Mouse (Mus musculus) lung, postnatal 25 days (tissue): ENCODE data around the gene Fam196a.

Experiments used
- DNase-seq: peaks from one replicate; pipeline ENCODE4 v3.0.0; 2022; ENCODE audit warnings: low spot score

The Fam196a gene

DNA sequence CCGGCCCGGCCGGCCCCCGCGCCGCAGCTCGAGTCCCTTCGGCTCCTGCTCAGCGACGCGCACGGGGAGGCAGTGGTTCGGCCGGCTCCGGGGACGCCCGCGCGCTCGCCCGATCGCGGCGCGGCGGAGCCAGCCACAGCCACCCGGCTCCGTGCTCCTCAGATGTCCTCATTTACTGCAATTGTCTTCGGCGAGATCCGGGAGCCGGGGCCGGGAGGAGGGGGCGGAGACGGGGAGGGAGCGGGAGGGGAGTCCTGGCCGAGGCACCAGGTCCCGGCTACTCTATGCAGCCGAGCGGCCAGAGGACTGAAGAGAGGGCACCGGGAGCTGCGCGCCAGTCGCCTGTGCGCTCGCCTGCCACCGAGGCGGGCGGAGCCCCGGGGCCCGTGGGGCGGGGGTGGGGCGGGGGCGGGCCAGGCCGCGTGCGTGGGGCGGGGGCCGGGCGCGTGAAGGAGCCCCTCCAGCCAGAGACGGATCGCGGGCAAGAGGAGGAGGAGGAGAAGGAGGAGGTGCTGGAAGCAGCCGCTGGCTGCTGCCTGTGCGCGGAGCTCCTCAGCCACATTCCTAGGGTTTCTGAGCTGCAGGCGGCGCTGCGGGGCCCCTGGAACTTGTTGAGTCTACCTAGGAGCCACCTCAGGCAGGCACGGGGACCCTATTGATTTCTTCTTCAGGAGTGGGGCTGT, at the start of gene Fam196a:
Gene Fam196a, minus strand, starts transcription at position 504 of the 683 bp plus-strand sequence.
- peak; percentile 16 for DNase-seq

GRCm38 (mm10) chr7:134961608-134962007, 23.4 kb upstream of the Fam196a start:
- no peak for DNase-seq

DNA sequence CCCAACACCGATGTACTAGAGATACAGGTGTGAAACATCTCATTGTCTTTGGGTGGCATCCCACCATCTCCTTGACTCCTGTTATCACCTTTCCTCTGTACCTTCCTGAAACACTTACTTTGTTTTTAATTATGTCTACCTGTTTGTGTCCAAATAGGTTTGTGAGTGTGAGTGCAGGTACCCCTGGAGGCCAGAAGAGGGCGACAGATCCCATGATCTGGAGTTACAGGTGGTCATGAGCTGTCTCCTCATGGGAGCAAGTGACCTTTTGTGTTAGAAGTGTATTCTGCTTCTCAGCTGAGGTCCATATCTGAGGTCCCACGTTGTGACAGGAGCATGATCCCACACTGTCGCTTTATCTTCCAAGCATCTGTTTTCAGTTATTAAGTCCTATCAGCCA, 22.6 kb upstream of the Fam196a start:
- no peak for DNase-seq

GRCm38 (mm10) chr7:134959086-134959485, 20.9 kb upstream of the Fam196a start:
- DNase-seq: no peak

DNA sequence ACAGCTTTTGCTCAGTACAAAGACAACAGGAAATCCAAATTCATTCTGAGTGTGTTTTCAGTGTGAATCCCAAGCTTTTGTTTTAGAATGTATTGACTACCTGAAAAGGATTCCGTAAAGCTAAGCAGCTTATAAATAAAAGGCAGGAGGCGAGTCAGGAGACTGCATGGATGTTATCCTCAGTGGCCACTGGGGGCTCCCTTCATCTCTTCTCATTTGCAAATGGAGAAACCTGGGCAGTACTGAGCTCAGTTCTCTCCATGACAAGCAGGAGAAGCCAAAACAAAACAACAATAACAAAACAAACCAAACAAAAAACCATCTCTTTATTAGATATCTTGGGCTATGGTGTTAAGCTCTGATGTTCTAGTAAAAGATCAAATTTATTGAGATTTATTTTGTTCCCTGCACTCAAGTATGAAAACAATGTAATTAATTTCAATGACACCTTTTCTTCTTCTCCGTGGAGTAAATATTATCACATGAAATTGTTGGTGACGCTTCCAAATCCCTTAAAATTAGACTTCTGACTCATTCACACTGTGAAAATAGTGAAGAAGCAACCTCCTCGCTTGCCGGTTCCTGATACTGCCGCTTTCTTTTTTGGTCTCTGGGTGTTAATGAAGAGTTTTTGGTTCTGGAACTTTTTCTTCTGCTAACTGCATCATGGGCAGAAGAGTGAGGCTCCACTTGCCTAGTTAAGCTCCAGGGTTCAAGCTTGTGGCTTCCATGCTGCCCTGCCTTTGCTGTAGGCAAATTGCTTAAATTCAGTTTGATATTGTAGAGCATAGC, 7.9 kb upstream of the Fam196a start:
- no peak for DNase-seq

DNA sequence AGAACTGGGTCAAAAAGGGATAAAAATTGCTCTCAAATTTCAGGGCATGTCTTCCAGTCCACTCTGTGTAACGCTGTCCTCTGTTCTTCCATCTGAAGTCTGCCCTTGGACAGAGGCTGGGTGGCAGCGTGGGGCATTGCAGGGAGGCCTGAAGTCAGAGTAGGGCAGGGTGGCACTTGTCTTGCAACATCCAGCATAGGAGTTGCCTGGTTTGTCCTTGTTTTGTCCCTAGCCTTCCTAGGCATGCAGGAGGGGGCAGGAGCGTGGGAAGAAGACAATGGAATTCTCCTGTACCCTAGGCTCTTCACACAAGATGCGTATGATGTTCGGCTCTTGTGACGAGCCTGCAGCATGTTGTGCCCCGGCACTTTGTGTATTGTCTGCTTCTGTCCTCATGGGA, 5.5 kb upstream of the Fam196a start:
- DNase-seq: no peak

- no peak for DNase-seq
Observed at GRCm38 (mm10) chr7:134943063-134943462, 4.8 kb upstream of the Fam196a start.

- no peak for DNase-seq
Observed at GRCm38 (mm10) chr7:134941891-134942290, 3.7 kb upstream of the Fam196a start.

- DNase-seq: no peak
Observed at GRCm38 (mm10) chr7:134937471-134937926, 731 bp downstream of the Fam196a start.

GRCm38 (mm10) chr7:134931886-134932285, 6.3 kb downstream of the Fam196a start:
- DNase-seq: no peak

- DNase-seq: no peak
Observed at GRCm38 (mm10) chr7:134901992-134902391, 36.2 kb downstream of the Fam196a start.

GRCm38 (mm10) chr7:134899462-134899861, 38.8 kb downstream of the Fam196a start:
- no peak for DNase-seq

DNA sequence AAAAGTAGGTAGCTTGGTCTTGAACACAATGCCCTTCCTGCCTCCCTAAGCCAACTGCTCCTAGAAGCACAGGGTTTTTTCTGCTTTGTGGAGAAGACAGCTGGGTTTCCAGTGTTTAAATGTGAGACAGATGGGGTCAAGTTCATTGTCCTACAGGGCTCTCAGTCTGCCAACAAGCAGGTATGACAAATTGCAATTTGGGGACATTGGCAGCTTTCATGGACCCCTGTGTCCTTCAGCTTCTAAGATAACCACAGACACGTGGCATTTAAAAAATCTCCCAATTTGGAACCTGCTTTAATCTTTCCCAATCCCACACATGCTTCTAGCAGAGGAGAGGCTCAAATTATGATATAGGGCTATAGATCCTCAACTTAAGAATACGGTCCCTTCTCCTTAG, 43.6 kb downstream of the Fam196a start:
- DNase-seq: no peak

DNA sequence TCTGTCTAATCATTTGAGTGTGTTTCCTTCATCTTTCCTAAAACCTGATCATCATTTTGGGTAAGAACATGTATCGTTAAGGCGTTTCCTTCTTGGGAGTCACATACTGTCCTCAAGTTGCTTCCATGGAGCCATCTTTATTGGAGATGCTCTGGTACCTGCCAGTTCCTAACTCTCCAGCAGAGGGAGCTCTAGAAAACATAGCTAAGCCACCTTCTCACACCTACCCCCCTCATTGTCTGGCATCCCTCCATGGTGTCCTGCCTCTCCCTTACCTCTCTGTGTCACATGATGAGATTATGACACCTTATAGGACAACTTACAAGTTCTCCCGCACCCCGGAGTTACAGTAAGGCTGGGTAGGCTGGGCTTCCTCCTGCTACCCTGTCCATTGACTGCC, 45.3 kb downstream of the Fam196a start:
- DNase-seq: peak; percentile 2

DNA sequence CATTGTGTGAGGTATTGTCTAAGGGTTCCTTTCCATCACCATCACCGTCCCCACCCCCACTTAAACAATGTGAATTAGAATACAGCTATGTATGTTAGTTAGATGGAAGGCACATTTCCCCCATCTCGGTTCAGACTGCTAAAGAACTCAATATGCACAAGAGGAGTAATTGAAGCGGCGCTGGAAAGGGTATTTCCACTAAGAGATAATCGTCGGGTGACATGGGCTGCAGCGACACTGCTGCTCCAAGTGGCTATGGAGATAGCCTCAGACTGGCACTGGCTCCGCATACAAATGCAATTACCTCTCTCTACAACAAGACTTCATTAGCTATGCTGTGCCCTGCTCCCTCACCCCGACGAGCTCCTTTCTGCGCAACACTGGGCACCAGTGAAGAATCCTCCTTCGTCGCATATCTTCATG, 45.8 kb downstream of the Fam196a start:
- DNase-seq: no peak

DNA sequence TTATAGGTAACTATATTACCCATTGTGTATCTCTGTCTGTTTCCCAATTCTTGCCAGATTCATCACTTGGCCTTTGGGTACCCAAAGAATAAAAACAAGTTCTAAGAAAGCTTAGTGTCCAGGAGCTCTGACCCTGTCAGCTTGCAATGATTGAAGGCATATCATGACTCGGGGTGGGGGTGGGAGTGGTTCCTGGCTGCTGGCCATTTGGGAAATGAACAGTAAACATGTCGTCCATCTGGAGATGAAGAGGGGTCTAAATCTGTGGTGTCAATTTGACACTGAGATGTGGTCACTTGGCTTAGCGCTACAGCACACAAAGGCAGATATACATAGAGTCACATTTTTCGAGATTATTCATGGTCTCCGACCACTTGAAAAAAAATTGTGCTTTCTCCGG, 54.7 kb downstream of the Fam196a start:
- DNase-seq: no peak

- DNase-seq: no peak
Observed at GRCm38 (mm10) chr7:134880431-134880830, 57.8 kb downstream of the Fam196a start.

DNA sequence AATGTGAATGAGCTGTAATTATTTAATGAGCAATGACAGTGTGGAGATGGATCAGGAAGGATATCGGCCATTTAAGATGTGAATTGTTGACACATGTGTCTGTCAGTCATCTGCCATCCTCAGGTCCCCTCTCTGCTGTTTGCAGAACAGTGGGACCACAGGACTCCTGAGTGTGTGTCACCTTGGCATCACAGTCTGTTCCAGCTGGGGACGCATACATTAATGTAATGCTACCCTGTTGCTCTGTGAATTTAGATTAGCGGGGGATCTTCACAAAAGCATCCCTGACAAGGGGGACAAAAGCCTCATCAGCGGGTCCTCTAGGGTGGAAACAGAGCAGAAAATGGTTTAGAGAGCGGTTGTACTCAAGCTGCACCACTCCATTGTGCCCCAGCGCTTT, 59.2 kb downstream of the Fam196a start:
- no peak for DNase-seq

DNA sequence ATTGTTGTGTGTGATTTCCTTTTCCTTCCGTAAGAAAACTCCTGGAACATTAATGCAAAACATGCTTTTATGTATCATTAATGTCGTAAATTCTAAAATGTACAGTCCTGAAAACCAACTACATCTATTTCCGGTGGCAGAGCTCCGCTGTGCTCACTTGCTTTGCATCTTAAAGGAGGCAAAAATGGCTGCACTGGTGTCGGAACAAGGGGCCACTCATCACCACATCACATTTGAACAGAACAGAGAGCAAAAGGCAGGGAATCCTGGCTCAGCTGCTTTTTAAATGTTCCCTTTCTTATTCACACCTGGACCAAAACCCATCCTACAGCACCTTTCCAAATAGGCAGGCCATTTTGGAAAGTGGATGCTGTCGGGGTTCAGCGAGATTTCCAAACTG, 65.2 kb downstream of the Fam196a start:
- DNase-seq: no peak

GRCm38 (mm10) chr7:134872511-134872910, 65.7 kb downstream of the Fam196a start:
- DNase-seq: no peak

DNA sequence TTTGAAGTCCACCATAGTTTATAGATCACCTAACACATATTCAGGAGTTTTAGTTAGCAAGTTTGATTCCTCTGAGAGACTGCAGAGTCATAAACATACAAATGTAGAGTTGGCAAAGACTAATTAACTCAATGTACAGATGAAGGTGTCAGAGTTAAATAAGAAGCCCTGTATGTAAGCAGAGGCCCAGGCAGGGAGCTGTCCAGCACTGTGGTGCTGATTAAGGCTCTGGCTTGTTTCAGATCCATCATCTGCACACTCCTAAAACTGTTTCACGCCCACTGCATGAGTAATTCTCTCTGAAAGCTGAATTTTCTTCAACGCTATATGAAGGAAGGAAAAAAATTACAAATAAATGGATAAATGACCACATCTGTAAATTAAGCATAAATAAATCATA, 74.1 kb downstream of the Fam196a start:
- DNase-seq: peak; percentile 6

DNA sequence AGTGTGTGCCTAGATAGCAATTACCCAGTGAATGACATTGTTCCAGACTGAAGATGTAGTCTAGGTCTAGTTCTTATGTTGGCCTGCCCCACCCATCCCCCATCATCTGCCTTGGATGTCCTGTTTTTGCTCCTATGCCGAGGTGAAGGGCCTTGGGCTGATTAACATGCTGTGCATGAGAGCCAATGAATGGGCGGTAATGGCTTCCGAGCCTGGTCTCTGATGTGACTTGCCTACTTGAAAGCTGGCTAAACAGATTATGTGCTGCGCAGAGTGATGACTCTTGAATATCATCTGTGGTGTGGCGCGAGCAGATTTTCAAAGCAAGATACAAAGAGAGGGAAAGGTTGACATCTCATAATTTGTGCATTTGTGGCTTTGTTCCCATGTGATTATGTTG, 76.2 kb downstream of the Fam196a start:
- no peak for DNase-seq

GRCm38 (mm10) chr7:134842751-134843150, 95.5 kb downstream of the Fam196a start:
- DNase-seq: no peak
